Mouse (Mus musculus) kidney, embryonic 16.5 days (tissue): ENCODE measurements around the gene Stk11. TPM values are rescaled to one million over a fixed set of nuclear protein-coding genes. Genes with fewer than 3 reads are reported as not detected.
A peak's percentile ranks its signal among the peaks of the same experiment; 100 is the strongest.

Source experiments
- ATAC-seq: fragments of 200-750 bp; cut with Nextera tagmentation; 2 replicates; pipeline ENCODE4 v1.8.0; 2017; ENCODE audit warnings: moderate TSS enrichment; ENCODE audit not compliant: low FRiP score, low TSS enrichment
- H3K27ac ChIP-seq: fragments of 300-500 bp; sonication (generic); 2 replicates; pipeline ENCODE4 v1.5.1; 2014; ENCODE audit warnings: low read length
- H3K27me3 ChIP-seq: fragments of 300-500 bp; sonication (generic); 2 replicates; pipeline ENCODE4 v1.6.1; 2014; ENCODE audit warnings: low read length, control low read depth, mixed read lengths; ENCODE audit not compliant: insufficient read depth
- H3K36me3 ChIP-seq: fragments of 300-500 bp; sonication (generic); 2 replicates; pipeline ENCODE4 v1.6.1; 2014; ENCODE audit warnings: low read length, control low read depth, mixed read lengths; ENCODE audit not compliant: insufficient read depth
- H3K4me1 ChIP-seq: fragments of 300-500 bp; sonication (generic); 2 replicates; pipeline ENCODE4 v1.6.1; 2014; ENCODE audit warnings: low read length, control low read depth, mixed read lengths; ENCODE audit not compliant: insufficient read depth
- H3K4me2 ChIP-seq: fragments of 300-500 bp; sonication (generic); replicated peaks from 2 replicates; pipeline ENCODE4 v1.6.1; 2014; ENCODE audit warnings: low read depth, low read length
- H3K4me3 ChIP-seq: fragments of 300-500 bp; sonication (generic); 2 replicates; pipeline ENCODE4 v1.5.1; 2014; ENCODE audit warnings: mild to moderate bottlenecking, low read length
- H3K9ac ChIP-seq: fragments of 300-500 bp; sonication (generic); replicated peaks from 2 replicates; pipeline ENCODE4 v1.6.1; 2014; ENCODE audit warnings: low read length
- H3K9me3 ChIP-seq: fragments of 300-500 bp; sonication (generic); 2 replicates; pipeline ENCODE4 v1.6.1; 2016; ENCODE audit warnings: low read length, control low read depth
- WGBS: fragments of 180-500 bp; shearing (Covaris S2); extraction: QIAGEN DNeasy Blood & Tissue Kit; methylation state at CpG from one replicate; pipeline ENCODE4 v1.1.7; 2014; 5-methylcytosine and 5-hydroxymethylcytosine counted together
- polyA plus RNA-seq: library from polyadenylated mRNA; unstranded; fragments of >200 nt; fragmentation: Nextera tagmentation; extraction: Ambion mirVana; gene quantifications from 2 replicates; pipeline ENCODE4 v1.2.1, GENCODE M21; 2015

Stk11 gene
- polyA plus RNA-seq, 1 experiment from 2014 or later: 18.2 TPM

DNA sequence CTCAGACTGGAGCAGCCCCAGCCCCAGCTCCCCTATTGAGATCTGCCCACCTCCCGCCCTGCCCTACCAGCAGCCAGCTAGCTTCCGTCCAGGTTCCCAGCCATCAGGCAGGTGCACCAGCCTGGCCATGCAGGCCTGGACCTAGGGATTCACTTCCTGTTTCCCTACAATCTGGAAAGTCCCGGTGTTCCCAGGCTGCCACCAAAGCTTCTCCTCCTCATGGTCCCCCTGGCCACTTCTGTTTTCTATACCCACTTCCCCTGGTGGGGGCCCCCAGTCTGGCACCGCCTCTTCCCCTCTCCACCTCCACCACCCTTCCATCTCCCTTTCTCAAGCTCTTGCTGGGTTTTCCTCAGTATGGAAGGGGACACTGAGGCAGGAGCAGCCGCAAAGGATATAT is 10.1 kb upstream of the Stk11 start, which contains the start of gene Sbno2:
Sbno2 (minus strand) TSS at position 112 of the 400 bp plus-strand sequence.
- Histone ChIP-seq H3K9ac (no peak within 1 kb of the TSS; the same call in 1 of the 2 replicates), H3K4me2 (no peak within 1 kb of the TSS), H3K4me1 (peaks cover 18% of the 10 kb centered on the region), H3K27ac (0 out of 2 replicates have a peak within 1 kb of the TSS, but pooled peaks have one; percentile 24), H3K36me3 (no peaks in the 10 kb centered on the region), H3K9me3 (no peaks in the 10 kb centered on the region), H3K27me3 (no peaks in the 10 kb centered on the region), H3K4me3 (no peak within 1 kb of the TSS)
- WGBS: 73% methylated on average over 5 of the region's 5 CpGs
- ATAC-seq: no peak

DNA sequence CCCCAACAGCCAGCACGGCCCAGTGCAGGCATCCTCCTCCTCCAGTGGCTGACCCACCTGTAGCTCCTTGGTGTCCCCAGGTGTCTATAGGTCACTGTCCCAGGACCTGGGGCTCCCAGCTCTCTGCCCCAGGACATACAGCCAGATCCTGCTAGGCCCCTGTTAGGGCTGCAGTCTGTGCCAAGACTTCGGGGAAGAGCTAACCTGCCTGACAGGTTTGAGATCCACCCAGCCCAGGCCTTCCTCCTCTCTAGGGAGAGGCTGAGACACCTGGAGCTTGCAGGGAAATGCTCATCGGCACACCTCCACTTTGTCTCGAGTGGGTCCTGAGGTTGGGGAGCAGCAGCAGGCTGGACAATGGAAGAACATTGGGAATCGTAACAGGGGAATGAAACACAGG is 9.7 kb upstream of the Stk11 start:
- 62% methylated on average over 5 of the region's 5 CpGs for WGBS
- H3K27me3 ChIP-seq: no peaks in the 10 kb centered on the region
- H3K4me3 ChIP-seq: no peak overlapping the region
- no peak overlapping the region for H3K4me2 ChIP-seq
- no peaks in the 10 kb centered on the region for H3K9me3 ChIP-seq
- peaks cover 14% of the 10 kb centered on the region for H3K4me1 ChIP-seq
- 0 out of 2 replicates have a peak overlapping the region, but pooled peaks have one; percentile 24 for H3K27ac ChIP-seq
- no peaks in the 10 kb centered on the region for H3K36me3 ChIP-seq
- no peak overlapping the region; the same call in 1 of the 2 replicates for H3K9ac ChIP-seq
- ATAC-seq: no peak

DNA sequence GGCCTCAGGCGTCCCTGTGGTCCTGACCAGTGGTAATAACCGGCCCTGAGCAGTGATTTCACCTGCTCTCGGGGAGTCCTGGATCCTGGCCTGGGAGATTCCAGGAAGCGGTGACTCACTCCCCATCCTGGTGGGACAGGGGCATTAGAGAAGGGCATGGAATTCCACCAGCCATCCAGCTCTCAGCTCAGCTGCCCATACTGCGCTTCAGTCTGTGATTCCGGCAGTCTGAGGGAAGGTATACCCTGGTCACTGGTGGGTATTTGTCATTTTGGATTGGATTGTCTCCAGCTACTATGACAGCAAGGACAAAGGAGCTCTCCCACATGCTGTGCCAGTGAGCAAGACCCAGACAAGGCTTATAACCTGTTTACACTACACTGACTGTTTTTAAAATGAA is 7.9 kb upstream of the Stk11 start:
- no peaks in the 10 kb centered on the region for H3K9me3 ChIP-seq
- WGBS: 51% methylated on average over 6 of the region's 6 CpGs

DNA sequence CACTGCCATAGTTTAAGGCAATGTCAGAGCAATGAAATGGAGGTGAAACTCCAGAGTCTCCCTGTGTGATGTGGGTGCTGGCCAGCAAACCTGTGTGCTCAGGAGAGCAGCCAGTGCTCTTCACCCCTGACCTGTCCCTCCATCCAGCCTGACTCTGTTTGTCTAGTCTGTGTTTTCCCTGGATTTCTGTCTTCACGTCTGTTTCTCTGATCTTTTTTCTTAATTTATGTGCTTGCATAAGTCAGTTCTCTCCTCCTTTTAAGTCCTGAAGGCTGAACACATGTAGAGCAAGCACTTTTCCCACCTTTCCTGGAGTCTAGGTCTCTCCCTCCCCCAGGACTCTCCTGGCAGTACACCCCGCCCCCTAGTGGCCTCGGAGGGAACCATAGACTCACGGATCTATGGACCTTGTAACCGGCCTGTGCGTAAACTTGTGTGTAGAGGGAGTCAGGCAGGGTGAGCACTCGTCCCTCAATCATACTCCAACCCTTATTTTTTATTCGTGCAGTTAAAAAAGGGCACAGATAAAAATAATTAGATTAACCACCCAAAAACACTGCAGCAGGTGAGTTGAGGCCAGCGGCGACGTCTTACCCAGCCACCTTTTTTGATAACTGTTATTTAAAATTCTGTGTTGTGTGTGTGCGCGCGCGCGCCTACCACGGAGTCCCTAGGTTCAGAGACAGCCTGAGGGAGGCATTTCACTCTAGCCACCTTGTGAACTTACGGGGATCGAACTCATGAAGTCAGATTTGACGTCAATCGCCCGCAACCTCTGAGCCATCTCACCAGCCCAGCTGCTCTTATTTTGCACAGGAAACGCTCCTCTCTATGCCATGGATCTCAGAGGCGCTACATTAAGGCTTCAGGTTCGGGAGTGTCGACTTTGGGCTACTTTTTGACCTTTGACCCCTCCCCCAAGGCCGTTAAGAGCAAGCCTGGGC is 990 bp upstream of the Stk11 start:
- ATAC-seq: peak; percentile 80

More for the DNA sequence above, 7.9 kb upstream of the Stk11 start:
- Histone ChIP-seq H3K27me3 (no peaks in the 10 kb centered on the region), H3K36me3 (no peaks in the 10 kb centered on the region), H3K4me1 (peaks cover 3% of the 10 kb centered on the region), H3K4me3 (no peak overlapping the region), H3K4me2 (no peak overlapping the region), H3K9ac (no peak overlapping the region), H3K27ac (no peak overlapping the region)
- no peak for ATAC-seq

DNA sequence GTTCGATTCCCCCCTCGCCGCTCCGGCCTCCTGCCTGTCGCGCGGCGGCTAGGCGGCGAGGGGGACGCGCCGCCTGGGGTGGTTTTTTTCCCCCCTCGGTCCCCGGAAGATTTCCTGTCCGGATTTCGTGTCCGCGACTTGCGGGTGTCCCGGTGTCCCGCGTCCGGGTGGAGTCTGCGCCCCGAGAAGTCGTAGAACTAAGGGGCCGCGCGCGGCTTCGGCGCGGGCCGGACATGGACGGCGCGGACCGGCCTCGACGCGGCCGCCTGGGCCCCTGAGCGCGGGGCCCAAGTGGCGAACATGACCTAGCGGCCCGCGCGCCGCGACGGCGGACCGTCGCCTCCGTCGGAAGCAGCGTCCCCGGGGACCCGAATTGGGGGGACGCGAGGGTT is 337 bp downstream of the Stk11 start:
- peaks cover 38% of the 10 kb centered on the region for H3K4me1 ChIP-seq
- H3K27ac ChIP-seq: peak overlapping the region; percentile 82
- peaks cover 21% of the 10 kb centered on the region; the same call in 1 of the 2 replicates for H3K36me3 ChIP-seq
- no peaks in the 10 kb centered on the region for H3K27me3 ChIP-seq
- peak overlapping the region; percentile 90 for H3K4me3 ChIP-seq
- peak overlapping the region; percentile 97 for H3K4me2 ChIP-seq
- H3K9ac ChIP-seq: peak overlapping the region; percentile 95
- H3K9me3 ChIP-seq: no peaks in the 10 kb centered on the region
- no peak for ATAC-seq
- under 1% methylated on average over 62 of the region's 63 CpGs for WGBS

More for the DNA sequence above, 990 bp upstream of the Stk11 start:
- Histone ChIP-seq H3K4me2 (peak overlapping the region; percentile 61), H3K9me3 (no peaks in the 10 kb centered on the region), H3K4me3 (peak overlapping the region; percentile 90), H3K4me1 (peaks cover 34% of the 10 kb centered on the region), H3K36me3 (peaks cover 10% of the 10 kb centered on the region; the same call in 1 of the 2 replicates), H3K27me3 (no peaks in the 10 kb centered on the region), H3K27ac (peak overlapping the region; percentile 92), H3K9ac (peak overlapping the region; percentile 72)
- WGBS: 2% methylated on average over 27 of the region's 27 CpGs

DNA sequence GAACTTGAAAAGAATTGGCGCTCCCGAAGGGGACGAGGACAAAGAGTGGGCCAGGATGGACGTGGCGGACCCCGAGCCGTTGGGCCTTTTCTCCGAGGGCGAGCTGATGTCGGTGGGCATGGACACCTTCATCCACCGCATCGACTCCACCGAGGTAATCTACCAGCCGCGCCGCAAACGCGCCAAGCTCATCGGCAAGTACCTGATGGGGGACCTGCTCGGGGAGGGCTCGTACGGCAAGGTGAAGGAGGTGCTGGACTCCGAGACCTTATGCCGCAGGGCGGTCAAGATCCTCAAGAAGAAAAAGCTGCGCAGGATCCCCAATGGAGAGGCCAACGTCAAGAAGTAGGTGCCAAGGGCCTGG is 942 bp downstream of the Stk11 start:
- peak overlapping the region; percentile 90 for H3K4me3 ChIP-seq
- peak overlapping the region; percentile 95 for H3K9ac ChIP-seq
- 0 out of 2 replicates have a peak overlapping the region, but pooled peaks have one; percentile 2 for H3K27ac ChIP-seq
- ATAC-seq: no peak
- H3K36me3 ChIP-seq: peaks cover 27% of the 10 kb centered on the region
- peak overlapping the region; percentile 97 for H3K4me2 ChIP-seq
- H3K4me1 ChIP-seq: peaks cover 38% of the 10 kb centered on the region
- WGBS: 0% methylated on average over 27 of the region's 27 CpGs
- H3K27me3 ChIP-seq: no peaks in the 10 kb centered on the region
- no peaks in the 10 kb centered on the region for H3K9me3 ChIP-seq

DNA sequence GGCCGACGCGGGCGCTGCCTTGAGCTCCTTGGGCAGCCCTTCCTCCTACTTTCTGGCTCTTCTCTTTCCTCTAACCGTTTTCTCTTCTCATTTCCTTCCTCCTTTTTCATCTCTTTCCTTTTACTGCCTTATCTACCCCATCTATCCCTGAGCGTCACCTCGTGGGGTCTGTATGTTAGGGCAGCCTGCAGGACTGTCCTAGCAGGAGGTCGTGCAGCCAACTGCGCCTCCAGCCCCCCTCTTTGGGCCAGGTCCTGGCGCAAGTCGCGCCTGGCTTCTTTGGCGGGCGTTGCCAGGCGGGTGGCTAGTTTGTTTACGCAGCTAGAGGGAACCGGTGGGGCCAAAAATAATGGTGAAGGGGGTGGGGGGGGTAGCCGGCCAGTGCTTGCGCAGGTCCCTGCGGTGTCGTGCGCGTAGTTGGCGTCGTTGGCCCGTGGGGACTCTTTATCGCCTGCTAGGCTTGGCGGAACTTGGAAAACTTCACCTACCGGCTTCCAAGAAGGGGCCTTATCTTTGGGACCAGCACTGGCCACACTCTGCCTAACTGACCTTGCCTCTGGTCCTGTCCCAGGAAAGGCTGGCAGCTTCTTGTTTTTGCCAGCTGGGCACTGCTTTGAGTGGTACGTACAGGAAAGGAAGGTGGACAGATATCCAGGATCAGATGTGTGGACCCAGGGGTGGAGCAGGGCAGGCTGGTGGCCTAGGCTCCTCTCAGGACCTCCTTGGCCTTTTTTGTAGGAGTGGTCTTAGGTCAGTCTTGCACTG is 1.5 kb downstream of the Stk11 start:
- Histone ChIP-seq H3K4me2 (peak overlapping the region; percentile 97), H3K4me1 (peaks cover 38% of the 10 kb centered on the region), H3K9ac (peak overlapping the region; percentile 95), H3K4me3 (peak overlapping the region; percentile 90), H3K27me3 (no peaks in the 10 kb centered on the region), H3K36me3 (peaks cover 32% of the 10 kb centered on the region), H3K9me3 (no peaks in the 10 kb centered on the region), H3K27ac (peak overlapping the region; percentile 27; the same call in 1 of the 2 replicates)
- no peak for ATAC-seq
- WGBS: 3% methylated on average over 30 of the region's 30 CpGs

DNA sequence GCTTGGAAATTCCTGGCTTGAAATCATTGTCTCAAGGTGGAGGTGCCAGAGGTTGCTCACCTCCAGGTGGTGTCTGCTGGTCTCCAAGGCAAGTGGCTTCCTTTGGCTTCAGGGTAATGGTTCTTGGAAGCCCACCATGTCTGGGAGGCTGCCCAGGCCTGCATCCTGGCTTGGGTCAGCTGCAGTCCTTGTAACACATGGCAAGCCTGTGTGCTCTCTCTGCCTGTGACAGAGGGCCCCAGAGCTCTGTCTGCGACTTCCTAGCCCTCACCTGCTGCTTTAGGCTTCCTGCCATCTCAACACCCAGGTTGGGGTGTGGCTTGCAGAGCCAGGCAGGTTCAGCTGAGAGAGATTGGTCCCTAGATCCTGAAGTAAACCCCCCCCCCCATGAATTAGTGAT is 2.1 kb downstream of the Stk11 start:
- no peaks in the 10 kb centered on the region for H3K27me3 ChIP-seq
- WGBS: 50% methylated on average over 1 of the region's 1 CpGs
- ATAC-seq: no peak
- no peak overlapping the region for H3K27ac ChIP-seq
- H3K36me3 ChIP-seq: peaks cover 33% of the 10 kb centered on the region
- peak overlapping the region; percentile 90 for H3K4me3 ChIP-seq
- peak overlapping the region; percentile 95 for H3K9ac ChIP-seq
- H3K9me3 ChIP-seq: no peaks in the 10 kb centered on the region
- H3K4me1 ChIP-seq: peaks cover 38% of the 10 kb centered on the region
- H3K4me2 ChIP-seq: peak overlapping the region; percentile 97

DNA sequence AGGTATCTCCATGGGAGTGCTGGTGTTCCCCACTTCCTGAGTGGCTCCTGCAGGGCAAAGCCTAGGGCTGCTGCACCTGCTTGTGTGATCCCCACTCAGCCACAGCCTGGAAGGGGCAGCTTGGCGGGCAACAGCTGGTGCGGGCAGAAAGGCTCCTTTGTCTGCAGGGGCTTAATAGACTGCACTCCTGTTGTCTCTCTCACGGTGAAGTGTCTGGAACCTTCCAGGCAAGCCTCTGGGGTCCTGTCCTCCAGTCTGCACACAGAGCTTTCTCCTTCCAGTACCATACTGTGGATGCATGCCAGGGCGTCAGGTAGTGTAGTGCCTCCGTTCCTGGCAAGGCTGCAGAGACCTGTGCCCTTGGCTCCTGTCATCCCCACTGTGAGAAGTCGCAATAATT is 2.9 kb downstream of the Stk11 start:
- Histone ChIP-seq H3K4me1 (peaks cover 38% of the 10 kb centered on the region), H3K27me3 (no peaks in the 10 kb centered on the region), H3K9me3 (no peaks in the 10 kb centered on the region), H3K9ac (peak overlapping the region; percentile 95; the same call in 1 of the 2 replicates), H3K36me3 (peaks cover 33% of the 10 kb centered on the region), H3K4me3 (0 out of 2 replicates have a peak overlapping the region, but pooled peaks have one; percentile 7), H3K4me2 (peak overlapping the region; percentile 97), H3K27ac (no peak overlapping the region)
- 78% methylated on average over 6 of the region's 6 CpGs for WGBS
- no peak for ATAC-seq
